8 mouse cellular contexts compared by ENCODE assay signal in the genomic region with DNA sequence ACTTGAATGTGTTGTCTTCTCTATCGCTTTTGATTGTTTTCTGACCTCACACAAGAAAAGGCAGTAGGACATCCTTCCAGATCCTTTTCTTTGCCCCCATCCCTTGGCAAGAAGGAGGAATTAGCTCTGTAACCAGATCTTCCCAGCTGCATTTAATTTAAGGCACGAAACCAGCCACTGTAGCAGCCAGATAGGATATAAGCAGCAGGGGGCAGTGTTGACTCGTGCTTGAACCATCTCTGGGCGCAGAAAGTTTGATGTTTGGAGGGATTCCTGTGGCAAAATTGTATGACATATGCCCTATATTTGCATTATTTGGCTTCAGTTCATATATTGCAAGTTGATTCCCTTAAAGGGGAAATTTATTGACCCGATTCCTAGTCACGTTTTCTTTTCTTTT. TPM values are rescaled to one million over a fixed set of nuclear protein-coding genes. Genes with fewer than 3 reads are reported as not detected.
DNase-seq lines count a peak whose midpoint lies in the region; ATAC-seq and TF ChIP-seq lines count a peak whose summit lies in the region.

No protein-coding gene starts in this region.

- peak; percentile 49 to 71 for DNase-seq in cerebellum, adult 18-20 months
- DNase-seq in heart, adult 9 months (ENCODE audit: low spot score in 2 of 2): peak; percentile 54 to 79
- DNase-seq in kidney, adult 8-10 months: peak; percentile 58 to 78
- no peak for DNase-seq in spleen, adult 2 months (ENCODE audit: low read depth in 1 of 2, low spot score in 2 of 2)

- no peaks in the 10 kb centered on the region for H3K27me3 ChIP-seq in embryonic facial prominence, embryonic 13.5 days
- H3K27me3 ChIP-seq in limb, embryonic 12.5 days: peaks cover 8% of the 10 kb centered on the region; the same call in 1 of the 2 replicates
- no peaks in the 10 kb centered on the region for H3K27me3 ChIP-seq in midbrain, embryonic 13.5 days
- H3K27me3 ChIP-seq in spleen, adult 2 months (ENCODE audit: control insufficient read depth, insufficient read depth, low read length): peaks cover 17% of the 10 kb centered on the region

- peak overlapping the region; percentile 37 for H3K9ac ChIP-seq in embryonic facial prominence, embryonic 13.5 days
- H3K9ac ChIP-seq in limb, embryonic 12.5 days (replicated peaks): no peak overlapping the region
- peak overlapping the region; percentile 34 for H3K9ac ChIP-seq in midbrain, embryonic 13.5 days (replicated peaks)

- WGBS in embryonic facial prominence, embryonic 13.5 days: under 1% methylated on average over 6 of the region's 6 CpGs
- under 1% methylated on average over 6 of the region's 6 CpGs for WGBS in limb, embryonic 12.5 days
- WGBS in midbrain, embryonic 13.5 days: 0% methylated on average over 6 of the region's 6 CpGs
- 2% methylated on average over 6 of the region's 6 CpGs for WGBS in spleen, adult 2 months

- peaks cover 23% of the 10 kb centered on the region for H3K4me1 ChIP-seq in embryonic facial prominence, embryonic 13.5 days
- peaks cover 21% of the 10 kb centered on the region for H3K4me1 ChIP-seq in limb, embryonic 12.5 days (replicated peaks)
- peaks cover 25% of the 10 kb centered on the region for H3K4me1 ChIP-seq in midbrain, embryonic 13.5 days (replicated peaks)
- H3K4me1 ChIP-seq in spleen, adult 2 months (ENCODE audit: control insufficient read depth, insufficient read depth, insufficient read length): peaks cover 15% of the 10 kb centered on the region

- H3K4me3 ChIP-seq in embryonic facial prominence, embryonic 13.5 days: peak overlapping the region; percentile 91
- peak overlapping the region; percentile 91 for H3K4me3 ChIP-seq in limb, embryonic 12.5 days (replicated peaks)
- peak overlapping the region; percentile 88 for H3K4me3 ChIP-seq in midbrain, embryonic 13.5 days (replicated peaks)
- H3K4me3 ChIP-seq in spleen, adult 2 months (ENCODE audit: extremely low read depth, insufficient read depth, insufficient read length): no peak overlapping the region; the same call in 1 of the 2 replicates

- peaks cover 3% of the 10 kb centered on the region; the same call in 1 of the 2 replicates for H3K9me3 ChIP-seq in embryonic facial prominence, embryonic 13.5 days
- no peaks in the 10 kb centered on the region for H3K9me3 ChIP-seq in limb, embryonic 12.5 days
- H3K9me3 ChIP-seq in midbrain, embryonic 13.5 days: no peaks in the 10 kb centered on the region; the same call in 1 of the 2 replicates

- TF ChIP-seq POLR2A in spleen, adult 2 months (IDR thresholded peaks at IDR 0.05; ENCODE audit: low read depth, low read length): no peak

- peaks cover 17% of the 10 kb centered on the region for H3K36me3 ChIP-seq in embryonic facial prominence, embryonic 13.5 days
- peaks cover 15% of the 10 kb centered on the region for H3K36me3 ChIP-seq in limb, embryonic 12.5 days
- peaks cover 2% of the 10 kb centered on the region for H3K36me3 ChIP-seq in midbrain, embryonic 13.5 days
- H3K36me3 ChIP-seq in spleen, adult 2 months (ENCODE audit: control insufficient read depth, insufficient read depth, low read length): no peaks in the 10 kb centered on the region

- no peak for ATAC-seq in cerebellum, adult (ENCODE audit: insufficient number of reproducible peaks, low FRiP score, low TSS enrichment)
- no peak for ATAC-seq in embryonic facial prominence, embryonic 13.5 days (ENCODE audit: insufficient number of reproducible peaks, insufficient read depth, low FRiP score, low TSS enrichment, low read depth)
- no peak for ATAC-seq in limb, embryonic 12.5 days (ENCODE audit: insufficient number of reproducible peaks, insufficient read depth, low FRiP score, low TSS enrichment, low read depth)
- ATAC-seq in midbrain, embryonic 13.5 days: no peak

- peak overlapping the region; percentile 99 for H3K27ac ChIP-seq in embryonic facial prominence, embryonic 13.5 days
- H3K27ac ChIP-seq in limb, embryonic 12.5 days: no peak overlapping the region
- peak overlapping the region; percentile 49; the same call in 1 of the 2 replicates for H3K27ac ChIP-seq in midbrain, embryonic 13.5 days
- H3K27ac ChIP-seq in spleen, adult 2 months (ENCODE audit: insufficient read depth, low read length): no peak overlapping the region

- H3K4me2 ChIP-seq in embryonic facial prominence, embryonic 13.5 days: peak overlapping the region; percentile 86
- peak overlapping the region; percentile 96 for H3K4me2 ChIP-seq in limb, embryonic 12.5 days
- peak overlapping the region; percentile 96 for H3K4me2 ChIP-seq in midbrain, embryonic 13.5 days (replicated peaks)

- peak; percentile 39; the same call in 1 of the 2 replicates for TF ChIP-seq CTCF in spleen, adult 2 months (IDR thresholded peaks at IDR 0.05; ENCODE audit: extremely low read depth, insufficient read depth, insufficient read length, insufficient replicate concordance)

RNA-seq across cellular contexts. Expression of a gene that starts 2.5 kb away (rescaled TPM):
- polyA plus RNA-seq in embryonic facial prominence, embryonic 13.5 days (2015; fragmentation: Nextera tagmentation; extraction: Ambion mirVana): 19.6 and 23.9 TPM in 2 replicates
- polyA plus RNA-seq in limb, embryonic 12.5 days (2016; fragmentation: Nextera tagmentation; extraction: Ambion mirVana): 14.2 and 15.5 TPM in 2 replicates
- polyA plus RNA-seq in midbrain, embryonic 13.5 days (2015; fragmentation: Nextera tagmentation; extraction: Ambion mirVana): 6.9 and 7.2 TPM in 2 replicates
- polyA plus RNA-seq in spleen, adult 2 months (2012; rRNA removed): 0.83 and 0.90 TPM in 2 replicates

Comparison
In these comparisons a context has a peak if more than half of its experiments do, and no peak if none do; other contexts are left out.
1. DNase-seq: peak in cerebellum, adult 18-20 months (2 of 2), heart, adult 9 months (2 of 2) and kidney, adult 8-10 months (2 of 2); none in spleen, adult 2 months (0 of 2).
2. H3K27ac ChIP-seq: peak in embryonic facial prominence, embryonic 13.5 days (single experiment) and midbrain, embryonic 13.5 days (single experiment); none in limb, embryonic 12.5 days (single experiment) and spleen, adult 2 months (single experiment).
3. Peak in every context shown above with its lines, with median percentiles within 50 percentile points of each other: H3K4me2 ChIP-seq.